Mouse (Mus musculus): ENCODE measurements around the gene Zfp382.

GRCm38 (mm10) chr7:30176474-30176873 lies 54.7 kb downstream of the Zfp382 start:
- TF ChIP-seq CTCF (IDR thresholded peaks at IDR 0.05; ENCODE audit: insufficient read depth, low read depth, low read length), result no peak
- no peak for TF ChIP-seq POLR2A (IDR thresholded peaks at IDR 0.05; ENCODE audit: insufficient read depth, low read depth, low read length)
